Mouse (Mus musculus) cerebellum, adult (tissue): ENCODE measurements around the gene Capza2.
"Not testable (repeated sequence)": the region's sequence is repeated elsewhere in the genome, so short reads cannot be mapped to it uniquely, and the experiment has no call there.

Experiments
- ATAC-seq: cut with Nextera tagmentation; 2 replicates; pipeline ENCODE4 v1.9.2; 2017; ENCODE audit warnings: mild to moderate bottlenecking, moderate library complexity, mixed read lengths; ENCODE audit not compliant: insufficient number of reproducible peaks, low FRiP score, low TSS enrichment

Gene Capza2

DNA sequence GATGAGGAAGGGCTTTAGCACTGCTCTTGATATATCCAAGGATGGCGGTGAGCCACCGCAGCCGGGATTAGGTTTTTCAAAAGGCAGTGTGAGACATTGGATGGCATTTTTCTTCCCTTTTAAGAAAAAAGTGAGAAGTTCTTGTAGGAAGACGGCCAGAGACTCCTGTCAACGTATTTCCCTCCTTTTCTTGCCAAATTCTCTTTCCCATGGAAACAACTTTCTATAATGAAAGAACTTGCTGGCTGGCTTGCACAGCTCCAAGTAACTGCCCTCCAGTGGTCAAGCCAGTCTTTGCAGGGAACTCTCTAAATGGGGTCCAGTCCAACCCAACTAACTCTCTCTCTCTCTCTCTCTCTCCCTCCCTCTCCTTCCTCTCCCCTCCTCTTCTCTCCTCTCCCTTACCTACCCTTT, 60.3 kb downstream of the Capza2 start:
- no peak for ATAC-seq

DNA sequence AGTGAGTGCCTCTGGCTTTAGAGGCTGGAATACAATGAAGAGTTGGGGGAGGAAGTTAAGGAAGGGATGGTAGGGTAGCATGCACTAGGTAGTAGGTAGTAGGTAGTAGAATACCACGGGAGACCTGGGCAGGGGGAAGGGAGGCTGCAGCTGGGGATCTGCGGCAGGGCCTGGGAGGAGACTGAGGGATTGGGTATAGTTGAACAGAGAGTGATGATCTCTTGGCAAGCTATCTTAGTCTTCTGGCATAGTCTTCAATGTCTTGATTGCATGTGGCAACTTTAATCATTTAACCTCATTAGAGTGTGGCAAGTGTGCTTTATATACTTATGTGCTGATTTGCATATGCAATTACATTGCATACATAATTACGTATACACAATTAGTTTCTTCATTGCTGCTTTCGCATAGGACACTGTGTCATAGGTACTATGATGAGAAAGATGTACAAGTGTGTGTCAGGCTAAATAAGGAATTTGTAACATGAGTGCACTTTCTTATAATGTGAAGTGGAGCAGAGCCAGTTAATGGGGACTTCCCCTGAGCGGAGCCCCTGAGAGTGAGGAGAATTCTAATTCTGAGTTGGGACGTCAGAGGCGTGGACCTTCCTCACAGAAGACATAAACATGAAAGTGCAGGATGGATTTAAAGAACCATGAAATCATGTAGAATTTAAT, 65.0 kb downstream of the Capza2 start:
- no peak for ATAC-seq

DNA sequence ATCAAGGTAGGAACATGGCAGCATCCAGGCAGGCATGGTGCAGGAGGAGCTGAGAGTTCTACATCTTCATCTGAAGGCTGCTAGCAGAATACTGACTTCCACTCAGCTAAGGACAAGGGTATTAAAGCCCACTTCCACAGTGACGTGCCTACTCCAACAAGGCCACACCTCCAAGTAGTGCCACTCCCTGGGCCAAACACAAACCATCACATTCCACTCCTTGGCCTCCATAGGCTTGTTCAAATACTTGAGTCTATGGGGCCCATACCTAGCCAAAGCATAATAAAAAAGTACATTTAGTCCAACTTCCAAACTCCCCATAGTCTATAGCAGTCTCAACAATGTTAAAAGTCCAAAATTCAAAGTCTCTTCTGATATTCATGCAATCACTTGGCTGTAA, 68.0 kb downstream of the Capza2 start:
- not testable (repeated sequence) for ATAC-seq

DNA sequence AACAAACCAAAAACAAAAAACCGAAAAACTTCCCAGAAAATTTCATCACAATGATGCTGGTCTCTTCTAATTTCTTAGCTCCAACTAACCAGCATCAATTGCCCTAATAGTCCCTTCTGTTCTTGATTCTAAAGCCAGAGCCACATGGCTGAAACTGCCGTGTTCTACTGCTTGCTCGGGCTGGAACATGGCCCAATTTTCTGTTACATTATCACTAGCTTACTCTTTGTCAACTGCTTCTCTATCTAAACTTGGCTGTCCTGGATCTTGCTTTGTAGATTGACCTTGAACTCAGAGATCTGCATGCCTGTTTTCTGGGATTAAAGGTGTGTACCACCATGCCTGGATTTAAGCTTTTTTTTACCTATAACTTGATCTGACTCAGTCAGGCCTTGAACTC, 69.9 kb downstream of the Capza2 start:
- ATAC-seq = no peak
